Mouse (Mus musculus): ENCODE data around the gene Map6d1. TPM values are rescaled to one million over a fixed set of nuclear protein-coding genes. Genes with fewer than 3 reads are reported as not detected.

The Map6d1 gene
- polyA plus RNA-seq, 1 experiment: not detected

- H3K4me1 ChIP-seq (ENCODE audit: control insufficient read depth, insufficient read depth, low read length): no peaks in the 10 kb centered on the region
- 74% methylated on average over 5 of the region's 5 CpGs for WGBS
- H3K27ac ChIP-seq (ENCODE audit: control insufficient read depth, insufficient read depth, low read depth, low read length, poor library complexity): no peak overlapping the region
- no peak overlapping the region for H3K4me3 ChIP-seq (replicated peaks; ENCODE audit: control insufficient read depth, low read depth, low read length)
- TF ChIP-seq CTCF (IDR thresholded peaks at IDR 0.05; ENCODE audit: control insufficient read depth, insufficient read depth, low read length) (no peak), POLR2A (IDR thresholded peaks at IDR 0.05; ENCODE audit: borderline replicate concordance, control insufficient read depth, low read depth, low read length) (no peak)
Observed at GRCm38 (mm10) chr16:20199501-20200201, 41.5 kb downstream of the Map6d1 start.

DNA sequence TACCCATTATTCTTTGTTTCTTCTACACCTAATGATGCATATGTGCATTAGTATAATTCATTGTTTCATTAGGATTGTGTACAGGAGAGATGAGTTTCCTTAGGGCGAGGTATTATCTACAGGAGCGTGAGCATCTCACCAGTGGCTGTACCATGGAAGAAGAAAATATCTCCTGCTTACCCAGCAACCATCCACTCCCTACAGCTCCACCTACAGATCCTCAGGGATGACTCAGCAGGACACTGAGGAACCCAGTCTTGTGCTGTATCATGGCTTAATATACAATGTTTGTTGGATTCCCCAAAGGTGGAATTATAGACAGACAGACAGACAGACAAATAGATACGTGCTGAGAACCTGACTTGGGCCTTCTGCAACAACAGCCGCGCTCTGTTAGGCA lies 44.2 kb downstream of the Map6d1 start:
- Histone ChIP-seq H3K27ac (ENCODE audit: control insufficient read depth, insufficient read depth, low read depth, low read length, poor library complexity) (no peak overlapping the region), H3K4me3 (replicated peaks; ENCODE audit: control insufficient read depth, low read depth, low read length) (no peak overlapping the region), H3K4me1 (ENCODE audit: control insufficient read depth, insufficient read depth, low read length) (no peaks in the 10 kb centered on the region)
- TF ChIP-seq POLR2A (IDR thresholded peaks at IDR 0.05; ENCODE audit: borderline replicate concordance, control insufficient read depth, low read depth, low read length) (no peak), CTCF (IDR thresholded peaks at IDR 0.05; ENCODE audit: control insufficient read depth, insufficient read depth, low read length) (no peak)
- WGBS: 91% methylated on average over 5 of the region's 5 CpGs

- 93% methylated on average over 3 of the region's 3 CpGs for WGBS
- no peak overlapping the region for H3K27ac ChIP-seq (ENCODE audit: control insufficient read depth, insufficient read depth, low read depth, low read length, poor library complexity)
- no peak overlapping the region for H3K4me3 ChIP-seq (replicated peaks; ENCODE audit: control insufficient read depth, low read depth, low read length)
- no peak for TF ChIP-seq POLR2A (IDR thresholded peaks at IDR 0.05; ENCODE audit: borderline replicate concordance, control insufficient read depth, low read depth, low read length)
- TF ChIP-seq CTCF (IDR thresholded peaks at IDR 0.05; ENCODE audit: control insufficient read depth, insufficient read depth, low read length): peak; percentile 32; the same call in 1 of the 2 replicates
- H3K4me1 ChIP-seq (ENCODE audit: control insufficient read depth, insufficient read depth, low read length): no peaks in the 10 kb centered on the region
Observed at GRCm38 (mm10) chr16:20195546-20195945, 45.6 kb downstream of the Map6d1 start.

GRCm38 (mm10) chr16:20192043-20192442 lies 49.1 kb downstream of the Map6d1 start:
- Histone ChIP-seq H3K4me3 (replicated peaks; ENCODE audit: control insufficient read depth, low read depth, low read length) (no peak overlapping the region), H3K4me1 (ENCODE audit: control insufficient read depth, insufficient read depth, low read length) (no peaks in the 10 kb centered on the region), H3K27ac (ENCODE audit: control insufficient read depth, insufficient read depth, low read depth, low read length, poor library complexity) (no peak overlapping the region)
- TF ChIP-seq CTCF (IDR thresholded peaks at IDR 0.05; ENCODE audit: control insufficient read depth, insufficient read depth, low read length): no peak
- no peak for TF ChIP-seq POLR2A (IDR thresholded peaks at IDR 0.05; ENCODE audit: borderline replicate concordance, control insufficient read depth, low read depth, low read length)

DNA sequence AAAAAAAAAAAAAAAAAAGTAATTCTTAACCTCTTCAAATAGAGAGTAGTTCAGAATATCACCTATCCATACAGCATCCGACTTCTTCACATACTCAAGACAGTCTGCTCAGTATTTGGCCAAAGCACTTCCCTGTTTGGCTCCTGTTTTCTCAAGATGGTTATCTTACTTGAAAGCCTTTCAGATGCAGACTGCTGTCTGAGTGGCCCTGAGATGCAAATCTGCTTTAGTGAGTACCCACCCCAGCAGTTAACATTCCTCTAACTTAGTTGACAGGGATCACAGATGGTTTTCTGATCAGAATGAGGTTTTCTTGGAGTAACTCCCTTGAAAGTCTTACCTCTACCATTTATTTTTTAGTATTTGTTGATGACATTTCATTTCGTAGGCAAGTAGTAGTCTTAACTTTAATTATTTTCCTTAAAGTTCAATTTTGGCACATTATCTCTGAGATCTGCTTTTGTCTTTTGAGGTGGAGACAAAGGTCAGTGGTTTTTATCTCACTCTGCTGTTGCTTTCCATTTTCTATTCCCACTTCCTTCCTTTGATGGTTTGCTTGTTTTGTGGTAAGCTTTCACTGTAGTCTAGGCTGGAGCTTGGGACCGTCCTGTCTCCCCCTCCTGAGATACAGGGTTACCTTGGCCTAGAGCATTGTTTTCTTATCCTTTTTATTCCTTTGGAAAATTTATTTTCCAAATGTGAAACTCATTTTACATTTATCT lies 49.8 kb downstream of the Map6d1 start:
- H3K4me3 ChIP-seq (replicated peaks; ENCODE audit: control insufficient read depth, low read depth, low read length): no peak overlapping the region
- 32% methylated on average over 3 of the region's 3 CpGs for WGBS
- TF ChIP-seq CTCF (IDR thresholded peaks at IDR 0.05; ENCODE audit: control insufficient read depth, insufficient read depth, low read length): no peak
- TF ChIP-seq POLR2A (IDR thresholded peaks at IDR 0.05; ENCODE audit: borderline replicate concordance, control insufficient read depth, low read depth, low read length): no peak
- no peaks in the 10 kb centered on the region for H3K4me1 ChIP-seq (ENCODE audit: control insufficient read depth, insufficient read depth, low read length)
- no peak overlapping the region for H3K27ac ChIP-seq (ENCODE audit: control insufficient read depth, insufficient read depth, low read depth, low read length, poor library complexity)

DNA sequence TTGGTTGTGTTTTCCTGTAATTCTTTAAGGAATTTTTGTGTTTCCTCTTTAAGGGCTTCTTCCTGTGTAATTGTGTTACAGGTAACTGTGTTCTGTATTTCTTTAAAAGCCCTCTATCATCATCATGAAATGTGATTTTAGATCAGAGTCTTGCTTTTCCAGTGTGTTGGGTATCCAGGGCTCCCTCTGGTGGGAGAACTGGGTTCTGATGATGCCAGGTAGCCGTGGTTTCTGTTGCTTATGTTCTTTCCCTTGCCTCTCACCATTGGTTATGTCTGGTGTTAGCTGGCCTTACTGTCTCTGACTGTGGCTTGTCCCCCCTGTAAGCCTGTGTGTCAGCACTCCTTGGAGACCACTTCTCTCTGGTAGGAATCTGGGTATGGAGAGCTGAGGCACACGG lies 55.8 kb downstream of the Map6d1 start:
- H3K4me3 ChIP-seq (replicated peaks; ENCODE audit: control insufficient read depth, low read depth, low read length): no peak overlapping the region
- WGBS: 52% methylated on average over 2 of the region's 2 CpGs
- H3K27ac ChIP-seq (ENCODE audit: control insufficient read depth, insufficient read depth, low read depth, low read length, poor library complexity): no peak overlapping the region
- TF ChIP-seq POLR2A (IDR thresholded peaks at IDR 0.05; ENCODE audit: borderline replicate concordance, control insufficient read depth, low read depth, low read length) (no peak), CTCF (IDR thresholded peaks at IDR 0.05; ENCODE audit: control insufficient read depth, insufficient read depth, low read length) (peak; percentile 57)
- no peaks in the 10 kb centered on the region for H3K4me1 ChIP-seq (ENCODE audit: control insufficient read depth, insufficient read depth, low read length)

Other genes starting within 250 kb of the Map6d1 start
- 8.0 and 14.1 TPM in 2 replicates for gene Klhl24, start 143.8 kb downstream of the Map6d1 start, polyA plus RNA-seq (2011; ENCODE audit: insufficient read depth, insufficient read length, low replicate concordance, missing spikeins)
- 8.0 and 17.7 TPM in 2 replicates for gene Yeats2, start 100.3 kb downstream of the Map6d1 start, polyA plus RNA-seq (2011; ENCODE audit: insufficient read depth, insufficient read length, low replicate concordance, missing spikeins)
- gene Parl, start 61.0 kb upstream of the Map6d1 start, polyA plus RNA-seq (2011; ENCODE audit: insufficient read depth, insufficient read length, low replicate concordance, missing spikeins): 57.4 and 96.3 TPM in 2 replicates
- 1.5 TPM in 1 of 2 replicates, not detected in the other for gene Cyp2ab1, start 84.0 kb upstream of the Map6d1 start, polyA plus RNA-seq (2011; ENCODE audit: insufficient read depth, insufficient read length, low replicate concordance, missing spikeins)
- gene Abcc5, start 185.0 kb upstream of the Map6d1 start, polyA plus RNA-seq (2011; ENCODE audit: insufficient read depth, insufficient read length, low replicate concordance, missing spikeins): 32.1 and 71.4 TPM in 2 replicates

All from bone marrow, adult 2 months (tissue).